Mouse (Mus musculus): ENCODE measurements around the gene Myocd. TPM values are rescaled to one million over a fixed set of nuclear protein-coding genes. Genes with fewer than 3 reads are reported as not detected.

The Myocd gene
- polyA plus RNA-seq (2015; fragmentation: Nextera tagmentation; extraction: Ambion mirVana), result 0.31 and 0.73 TPM in 2 replicates

GRCm38 (mm10) chr11:65269851-65270473 is at the start of gene Myocd:
Myocd (minus strand) TSS chr11:65269989.
- ATAC-seq (replicated peaks), result no peak; the same call in 1 of the 2 replicates
- Histone ChIP-seq H3K9me3 (no peaks in the 10 kb centered on the region), H3K27ac (no peak within 1 kb of the TSS), H3K4me3 (peak within 1 kb of the TSS; percentile 40), H3K9ac (peak within 1 kb of the TSS; percentile 38), H3K4me1 (peaks cover 16% of the 10 kb centered on the region), H3K36me3 (replicated peaks) (no peaks in the 10 kb centered on the region), H3K27me3 (replicated peaks) (peaks cover 19% of the 10 kb centered on the region), H3K4me2 (peak within 1 kb of the TSS; percentile 86)
- under 1% methylated on average over 37 of the region's 37 CpGs for WGBS

DNA sequence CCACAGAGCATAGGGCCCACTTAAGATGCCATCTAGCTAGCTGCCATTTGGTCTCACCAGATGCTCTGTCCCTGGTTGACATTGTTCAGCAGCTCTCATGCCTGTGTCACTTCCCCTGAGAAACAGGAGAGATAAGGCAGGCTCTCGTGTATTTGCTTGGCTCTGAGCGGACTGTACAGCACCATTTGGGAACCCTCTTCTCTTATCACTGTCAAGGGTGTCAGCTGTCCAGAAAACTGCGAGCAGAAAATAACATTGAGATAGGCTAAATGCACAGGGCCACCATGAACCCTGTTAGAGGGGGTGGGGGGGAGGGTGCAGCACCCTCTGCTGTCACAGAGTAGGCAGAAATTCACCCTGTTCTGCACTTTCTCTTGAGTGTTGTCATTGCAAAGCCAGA is 34.0 kb upstream of the Myocd start:
- H3K9ac ChIP-seq, result no peak overlapping the region
- H3K4me2 ChIP-seq, result no peak overlapping the region
- no peak overlapping the region for H3K27ac ChIP-seq
- no peaks in the 10 kb centered on the region for H3K27me3 ChIP-seq (replicated peaks)
- WGBS, result 80% methylated on average over 3 of the region's 3 CpGs
- no peaks in the 10 kb centered on the region for H3K4me1 ChIP-seq
- no peaks in the 10 kb centered on the region for H3K36me3 ChIP-seq (replicated peaks)
- ATAC-seq (replicated peaks), result no peak
- no peak overlapping the region for H3K4me3 ChIP-seq
- H3K9me3 ChIP-seq, result no peaks in the 10 kb centered on the region

DNA sequence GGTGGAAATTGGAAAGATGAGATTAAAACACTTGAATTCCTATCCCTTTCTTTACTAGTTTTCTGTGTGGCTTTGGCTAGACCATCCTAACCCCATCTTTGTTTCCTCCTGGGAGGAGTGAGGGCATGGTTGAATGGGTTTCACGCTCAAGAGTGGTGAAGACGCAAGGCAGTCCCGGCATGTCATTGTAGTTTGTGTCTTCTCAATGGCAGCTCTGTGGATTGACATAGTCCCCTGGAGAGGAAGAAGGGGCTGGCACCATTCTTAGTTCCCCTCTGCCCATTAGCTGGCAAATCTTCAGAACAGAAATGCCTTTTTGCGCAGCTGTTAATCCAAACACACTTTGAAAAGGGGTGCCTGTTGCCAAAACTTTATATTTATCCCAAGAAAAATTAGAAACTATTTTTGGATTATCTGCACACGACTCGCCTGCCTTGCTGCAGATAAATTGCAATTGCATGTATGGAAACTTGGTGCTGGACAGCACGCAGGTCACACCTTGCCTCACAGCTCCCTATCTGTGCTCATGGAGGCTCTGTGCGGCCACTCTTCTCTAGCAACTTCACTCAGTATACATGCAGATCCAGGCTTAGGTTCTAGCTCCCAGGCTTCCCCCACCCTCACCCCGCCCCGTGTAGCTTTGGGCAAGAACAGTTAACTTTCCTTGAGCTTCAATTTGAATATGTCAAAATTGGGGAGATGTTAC is 24.5 kb upstream of the Myocd start:
- no peak overlapping the region for H3K9ac ChIP-seq
- H3K27me3 ChIP-seq (replicated peaks), result no peaks in the 10 kb centered on the region
- ATAC-seq (replicated peaks), result no peak
- no peaks in the 10 kb centered on the region for H3K4me1 ChIP-seq
- WGBS, result 80% methylated on average over 10 of the region's 10 CpGs
- H3K36me3 ChIP-seq (replicated peaks), result no peaks in the 10 kb centered on the region
- H3K4me2 ChIP-seq, result no peak overlapping the region
- no peaks in the 10 kb centered on the region for H3K9me3 ChIP-seq
- no peak overlapping the region for H3K27ac ChIP-seq
- no peak overlapping the region for H3K4me3 ChIP-seq

GRCm38 (mm10) chr11:65292994-65293393 is 23.2 kb upstream of the Myocd start:
- Histone ChIP-seq H3K27ac (no peak overlapping the region), H3K27me3 (replicated peaks) (no peaks in the 10 kb centered on the region), H3K4me3 (no peak overlapping the region), H3K4me2 (no peak overlapping the region), H3K9ac (no peak overlapping the region), H3K4me1 (no peaks in the 10 kb centered on the region), H3K9me3 (no peaks in the 10 kb centered on the region), H3K36me3 (replicated peaks) (no peaks in the 10 kb centered on the region)
- ATAC-seq (replicated peaks), result no peak

DNA sequence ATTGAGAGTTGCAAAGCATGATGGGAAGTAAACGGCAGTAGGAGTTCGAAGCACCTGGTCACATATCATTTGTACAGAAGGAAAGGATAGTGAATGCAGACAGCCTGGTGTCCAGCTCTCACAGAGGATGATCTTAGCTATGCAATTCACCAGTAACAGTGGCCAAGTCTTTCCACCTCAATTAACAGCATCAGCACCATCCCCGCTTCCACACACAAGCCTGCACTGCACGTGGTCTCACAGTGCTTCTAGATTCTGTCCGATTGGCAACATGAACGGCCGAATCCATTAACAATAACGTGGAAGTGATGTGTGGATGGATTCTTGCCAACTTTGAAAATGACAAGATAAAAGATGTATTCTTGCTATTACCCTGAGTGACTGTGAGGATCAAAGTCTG is 17.9 kb upstream of the Myocd start:
- H3K9ac ChIP-seq, result no peak overlapping the region
- ATAC-seq (replicated peaks), result no peak
- H3K4me1 ChIP-seq, result no peaks in the 10 kb centered on the region
- H3K36me3 ChIP-seq (replicated peaks), result no peaks in the 10 kb centered on the region
- no peak overlapping the region for H3K27ac ChIP-seq
- no peaks in the 10 kb centered on the region for H3K9me3 ChIP-seq
- no peak overlapping the region for H3K4me2 ChIP-seq
- H3K27me3 ChIP-seq (replicated peaks), result no peaks in the 10 kb centered on the region
- 82% methylated on average over 8 of the region's 8 CpGs for WGBS
- H3K4me3 ChIP-seq, result no peak overlapping the region

DNA sequence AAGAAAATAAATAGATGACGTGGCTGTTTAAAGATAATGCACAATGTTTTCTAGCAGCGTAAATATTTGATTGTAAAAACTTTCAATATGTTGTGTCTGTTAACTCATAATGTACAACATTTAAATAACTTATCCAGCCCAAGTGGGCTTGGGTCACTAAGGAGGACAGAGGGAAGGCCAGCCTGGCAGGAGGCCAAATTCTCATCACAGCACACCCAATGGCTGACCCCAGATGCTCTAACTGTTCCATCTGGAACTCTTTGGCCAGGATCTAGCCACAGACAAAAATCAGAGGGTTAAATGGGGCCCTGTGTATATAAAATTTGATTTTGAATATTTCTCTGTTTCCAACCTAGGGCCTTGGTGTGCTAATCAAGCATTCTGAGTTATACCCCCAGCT is 16.4 kb upstream of the Myocd start:
- no peak for ATAC-seq (replicated peaks)
- Histone ChIP-seq H3K9ac (no peak overlapping the region), H3K4me3 (no peak overlapping the region), H3K9me3 (no peaks in the 10 kb centered on the region), H3K4me2 (no peak overlapping the region), H3K27ac (no peak overlapping the region), H3K36me3 (replicated peaks) (no peaks in the 10 kb centered on the region), H3K27me3 (replicated peaks) (no peaks in the 10 kb centered on the region), H3K4me1 (no peaks in the 10 kb centered on the region)
- 86% methylated on average over 2 of the region's 2 CpGs for WGBS

- no peak overlapping the region for H3K4me2 ChIP-seq
- no peak for ATAC-seq (replicated peaks)
- H3K27ac ChIP-seq, result no peak overlapping the region
- no peak overlapping the region for H3K9ac ChIP-seq
- H3K9me3 ChIP-seq, result no peaks in the 10 kb centered on the region
- H3K27me3 ChIP-seq (replicated peaks), result peaks cover 15% of the 10 kb centered on the region; the same call in 1 of the 2 replicates
- no peaks in the 10 kb centered on the region for H3K36me3 ChIP-seq (replicated peaks)
- 90% methylated on average over 6 of the region's 6 CpGs for WGBS
- no peak overlapping the region for H3K4me3 ChIP-seq
- peaks cover 5% of the 10 kb centered on the region for H3K4me1 ChIP-seq
Measured at GRCm38 (mm10) chr11:65275441-65275840, 5.7 kb upstream of the Myocd start.

GRCm38 (mm10) chr11:65271000-65271399 is 1.2 kb upstream of the Myocd start:
- H3K27me3 ChIP-seq (replicated peaks), result peaks cover 19% of the 10 kb centered on the region
- no peak overlapping the region for H3K27ac ChIP-seq
- no peak overlapping the region for H3K9ac ChIP-seq
- peaks cover 16% of the 10 kb centered on the region for H3K4me1 ChIP-seq
- 0 out of 2 replicates have a peak overlapping the region, but pooled peaks have one; percentile 86 for H3K4me2 ChIP-seq
- no peaks in the 10 kb centered on the region for H3K9me3 ChIP-seq
- no peaks in the 10 kb centered on the region for H3K36me3 ChIP-seq (replicated peaks)
- ATAC-seq (replicated peaks), result no peak
- WGBS, result 29% methylated on average over 4 of the region's 4 CpGs
- H3K4me3 ChIP-seq, result no peak overlapping the region

- 59% methylated on average over 4 of the region's 4 CpGs for WGBS
- Histone ChIP-seq H3K36me3 (replicated peaks) (no peaks in the 10 kb centered on the region), H3K4me1 (peaks cover 16% of the 10 kb centered on the region), H3K4me3 (no peak overlapping the region), H3K27ac (no peak overlapping the region), H3K4me2 (no peak overlapping the region), H3K27me3 (replicated peaks) (peaks cover 19% of the 10 kb centered on the region), H3K9ac (no peak overlapping the region), H3K9me3 (no peaks in the 10 kb centered on the region)
- no peak for ATAC-seq (replicated peaks)
Measured at GRCm38 (mm10) chr11:65268310-65268709, 1.5 kb downstream of the Myocd start.

DNA sequence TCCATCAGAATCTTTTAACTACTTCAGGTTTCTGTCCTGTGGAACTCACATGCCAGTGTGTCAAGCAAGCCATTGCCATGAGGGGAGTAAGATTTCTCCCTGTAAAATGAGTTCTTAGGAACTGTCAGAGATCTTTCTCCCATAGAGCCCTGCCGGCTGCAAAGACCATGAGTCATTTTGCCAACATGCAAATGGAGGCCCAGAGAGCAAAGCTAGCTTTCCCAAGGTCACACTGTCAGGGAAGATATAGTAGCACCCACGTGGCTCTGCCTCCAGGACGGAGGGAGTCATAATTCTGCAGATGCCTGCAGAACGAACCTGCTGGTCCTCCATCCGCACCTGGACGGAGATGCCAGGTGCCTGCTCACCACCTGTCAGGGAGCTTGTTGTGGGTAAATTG is 6.3 kb downstream of the Myocd start:
- no peak overlapping the region for H3K4me2 ChIP-seq
- H3K9me3 ChIP-seq, result no peaks in the 10 kb centered on the region
- H3K4me3 ChIP-seq, result no peak overlapping the region
- H3K9ac ChIP-seq, result no peak overlapping the region
- H3K36me3 ChIP-seq (replicated peaks), result no peaks in the 10 kb centered on the region
- no peak overlapping the region for H3K27ac ChIP-seq
- ATAC-seq (replicated peaks), result no peak
- no peaks in the 10 kb centered on the region for H3K27me3 ChIP-seq (replicated peaks)
- no peaks in the 10 kb centered on the region for H3K4me1 ChIP-seq
- WGBS, result 77% methylated on average over 6 of the region's 6 CpGs

DNA sequence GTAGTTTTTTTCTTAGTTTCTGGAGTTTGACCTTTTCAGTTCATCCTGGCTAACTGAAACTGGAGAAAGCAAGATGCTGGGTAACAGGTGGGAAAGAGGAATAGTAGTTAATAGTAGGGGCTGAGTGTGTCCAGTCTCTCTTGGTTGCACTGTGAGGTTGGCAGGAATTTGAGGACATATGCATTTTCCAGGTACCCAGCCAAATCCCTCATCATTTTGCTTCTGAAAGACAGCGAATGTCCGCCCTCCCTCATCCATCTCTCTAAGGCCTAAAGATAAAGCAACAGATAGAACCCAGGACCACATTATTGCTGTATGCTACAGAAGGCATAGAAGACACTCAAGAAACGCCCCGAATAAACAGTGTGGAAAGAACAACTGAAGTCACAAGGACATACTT is 10.8 kb downstream of the Myocd start:
- ATAC-seq (replicated peaks), result no peak
- Histone ChIP-seq H3K27me3 (replicated peaks) (no peaks in the 10 kb centered on the region), H3K9me3 (no peaks in the 10 kb centered on the region), H3K4me3 (no peak overlapping the region), H3K36me3 (replicated peaks) (no peaks in the 10 kb centered on the region), H3K4me2 (no peak overlapping the region), H3K4me1 (no peaks in the 10 kb centered on the region), H3K27ac (no peak overlapping the region), H3K9ac (no peak overlapping the region)
- WGBS, result 99% methylated on average over 4 of the region's 4 CpGs

- 81% methylated on average over 11 of the region's 11 CpGs for WGBS
- no peaks in the 10 kb centered on the region for H3K9me3 ChIP-seq
- H3K4me3 ChIP-seq, result no peak overlapping the region
- H3K4me2 ChIP-seq, result no peak overlapping the region
- H3K27me3 ChIP-seq (replicated peaks), result no peaks in the 10 kb centered on the region
- no peaks in the 10 kb centered on the region for H3K4me1 ChIP-seq
- no peak overlapping the region for H3K27ac ChIP-seq
- no peak overlapping the region for H3K9ac ChIP-seq
- no peak for ATAC-seq (replicated peaks)
- H3K36me3 ChIP-seq (replicated peaks), result no peaks in the 10 kb centered on the region
Measured at GRCm38 (mm10) chr11:65256143-65256542, 13.6 kb downstream of the Myocd start.

DNA sequence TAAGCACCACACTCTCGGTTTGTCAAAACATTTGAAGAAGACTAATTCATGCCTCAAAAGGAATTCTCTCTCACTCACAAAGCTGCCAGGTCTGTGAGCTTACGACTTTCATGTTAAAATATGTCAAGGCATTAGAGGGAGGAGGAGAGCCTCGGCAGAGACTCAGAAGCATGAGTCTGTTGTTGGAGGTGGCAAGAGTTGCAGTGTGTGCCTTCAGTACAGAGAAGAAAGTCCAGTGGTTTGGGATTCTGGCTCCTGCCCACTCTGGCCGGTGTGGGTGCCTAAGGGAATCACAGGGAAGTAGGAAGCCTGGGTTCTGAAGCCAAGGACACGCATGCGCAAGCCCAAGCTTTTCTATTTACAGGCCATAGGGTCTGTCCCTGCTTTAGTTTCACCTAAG is 14.2 kb downstream of the Myocd start:
- no peak for ATAC-seq (replicated peaks)
- Histone ChIP-seq H3K4me2 (no peak overlapping the region), H3K4me3 (no peak overlapping the region)

More for the DNA sequence above, 14.2 kb downstream of the Myocd start:
- Histone ChIP-seq H3K27me3 (replicated peaks) (no peaks in the 10 kb centered on the region), H3K9me3 (no peaks in the 10 kb centered on the region), H3K4me1 (no peaks in the 10 kb centered on the region), H3K9ac (no peak overlapping the region), H3K36me3 (replicated peaks) (no peaks in the 10 kb centered on the region), H3K27ac (no peak overlapping the region)
- WGBS, result 75% methylated on average over 6 of the region's 6 CpGs
